Mouse (Mus musculus) MEL (cell line): Measurements from ENCODE around the gene Chd1. TPM values are rescaled to one million over a fixed set of nuclear protein-coding genes. Genes with fewer than 3 reads are reported as not detected.
A peak's percentile ranks its signal among the peaks of the same experiment; 100 is the strongest.
"Not testable (repeated sequence)": the region's sequence is repeated elsewhere in the genome, so short reads cannot be mapped to it uniquely, and the experiment has no call there.

ENCODE experiments used
- DNase-seq: peaks from one replicate; pipeline ENCODE4 v3.0.0; 2011; ENCODE audit warnings: low read depth, low spot score
- H3K27ac ChIP-seq: 2 replicates; pipeline ENCODE4 v1.5.1; 2012; ENCODE audit warnings: low read depth, mild to moderate bottlenecking, control low read depth, low read length, moderate library complexity; ENCODE audit not compliant: control insufficient read depth
- H3K27me3 ChIP-seq, 2 experiments: fragments of 150-350 bp in 1 of 2; sonication (generic) in 1 of 2; 2 replicates each; pipeline ENCODE4 v1.6.1; 2012; ENCODE audit warnings: low read length in 2 of 2, mild to moderate bottlenecking in 2 of 2, improper control_type of control experiment in 1 of 2, moderate library complexity in 1 of 2; ENCODE audit not compliant: insufficient read depth in 2 of 2, control insufficient read depth in 1 of 2
- H3K36me3 ChIP-seq, 2 experiments: 2 replicates each; pipeline ENCODE4 v1.6.1; 2012 to 2014; ENCODE audit warnings: low read length in 2 of 2, improper control_type of control experiment in 1 of 2, inconsistent platforms in 1 of 2, mild to moderate bottlenecking in 1 of 2; ENCODE audit not compliant: insufficient read depth in 2 of 2, control insufficient read depth in 1 of 2
- H3K4me1 ChIP-seq, 2 experiments: fragments of 150-350 bp in 1 of 2; sonication (generic) in 1 of 2; 2 replicates each; pipeline ENCODE4 v1.6.1; 2012; ENCODE audit warnings: low read length in 2 of 2, improper control_type of control experiment in 1 of 2, mild to moderate bottlenecking in 1 of 2; ENCODE audit not compliant: insufficient read depth in 2 of 2, control insufficient read depth in 1 of 2
- H3K4me3 ChIP-seq, 2 experiments: fragments of 150-350 bp in 1 of 2; sonication (generic) in 1 of 2; 2 replicates each; pipeline ENCODE4 v1.5.1; 2012; ENCODE audit warnings: low read depth in 2 of 2, low read length in 2 of 2, mild to moderate bottlenecking in 2 of 2, moderate library complexity in 2 of 2, control low read depth in 1 of 2, improper control_type of control experiment in 1 of 2; ENCODE audit not compliant: control insufficient read depth in 1 of 2, insufficient read depth in 1 of 2
- H3K79me2 ChIP-seq: 2 replicates; pipeline ENCODE4 v1.6.1; 2012; ENCODE audit warnings: mild to moderate bottlenecking, low read length, moderate library complexity; ENCODE audit not compliant: control insufficient read depth, poor library complexity, insufficient read depth
- H3K9ac ChIP-seq: 2 replicates; pipeline ENCODE4 v1.6.1; 2012; ENCODE audit warnings: low read depth, mild to moderate bottlenecking, control low read depth, low read length, moderate library complexity; ENCODE audit not compliant: control insufficient read depth, poor library complexity, severe bottlenecking
- H3K9me3 ChIP-seq: fragments of 150-350 bp; sonication (generic); replicated peaks from 2 replicates; pipeline ENCODE4 v1.6.1; 2012; ENCODE audit warnings: mild to moderate bottlenecking, low read length, improper control_type of control experiment, moderate library complexity; ENCODE audit not compliant: insufficient read depth
- BHLHE40 ChIP-seq: IDR thresholded peaks from 2 replicates; pipeline ENCODE4 v1.6.1; 2012; ENCODE audit warnings: low read depth, mild to moderate bottlenecking, inconsistent platforms, low read length, improper control_type of control experiment, borderline replicate concordance
- CTCF ChIP-seq, 3 experiments: IDR thresholded peaks in 2 of 3; conservative IDR thresholded peaks in 1 of 3; 2 replicates each; pipeline ENCODE4 v1.5.1; 2011 to 2012; ENCODE audit warnings: low read length in 3 of 3, low read depth in 2 of 3, mild to moderate bottlenecking in 2 of 3, improper control_type of control experiment in 1 of 3, inconsistent platforms in 1 of 3, mixed read lengths in 1 of 3, moderate library complexity in 1 of 3; ENCODE audit not compliant: control insufficient read depth in 1 of 3, insufficient read depth in 1 of 3, poor library complexity in 1 of 3, severe bottlenecking in 1 of 3
- E2F4 ChIP-seq: IDR thresholded peaks from 2 replicates; pipeline ENCODE4 v1.6.1; 2011; ENCODE audit warnings: low read depth, low read length, improper control_type of control experiment, borderline replicate concordance
- EP300 ChIP-seq, 2 experiments: IDR thresholded peaks; 2 replicates each; pipeline ENCODE4 v1.6.1; 2011; ENCODE audit warnings: improper control_type of control experiment in 2 of 2, low read length in 2 of 2, low read depth in 1 of 2, mild to moderate bottlenecking in 1 of 2
- ETS1 ChIP-seq: IDR thresholded peaks from 2 replicates; pipeline ENCODE4 v1.6.1; 2012; ENCODE audit warnings: low read depth, mild to moderate bottlenecking, inconsistent platforms, low read length, improper control_type of control experiment, moderate library complexity
- GATA1 ChIP-seq: IDR thresholded peaks from 2 replicates; pipeline ENCODE4 v1.6.1; 2011; ENCODE audit warnings: low read depth, low read length, improper control_type of control experiment
- MAZ ChIP-seq: IDR thresholded peaks from 2 replicates; pipeline ENCODE4 v1.6.1; 2012; ENCODE audit warnings: low read depth, mild to moderate bottlenecking, inconsistent platforms, low read length, improper control_type of control experiment
- NELFE ChIP-seq: IDR thresholded peaks from 2 replicates; pipeline ENCODE4 v1.6.1; 2011; ENCODE audit warnings: low read depth, low read length, improper control_type of control experiment
- NRF1 ChIP-seq: IDR thresholded peaks from 2 replicates; pipeline ENCODE4 v1.6.1; 2014; ENCODE audit warnings: low read depth, mild to moderate bottlenecking, inconsistent platforms, low read length, improper control_type of control experiment, moderate library complexity; ENCODE audit not compliant: poor library complexity, insufficient read depth, severe bottlenecking
- POLR2AphosphoS2 ChIP-seq: IDR thresholded peaks from 2 replicates; pipeline ENCODE4 v1.6.1; 2011; ENCODE audit warnings: low read length, improper control_type of control experiment
- SIN3A ChIP-seq: IDR thresholded peaks from 2 replicates; pipeline ENCODE4 v1.6.1; 2012; ENCODE audit warnings: low read length, improper control_type of control experiment, inconsistent platforms
- SMC3 ChIP-seq: IDR thresholded peaks from 2 replicates; pipeline ENCODE4 v1.6.1; 2011; ENCODE audit warnings: low read depth, low read length, improper control_type of control experiment
- TAL1 ChIP-seq: IDR thresholded peaks from 2 replicates; pipeline ENCODE4 v1.6.1; 2012; ENCODE audit warnings: mild to moderate bottlenecking, inconsistent platforms, low read length, moderate library complexity, mixed read lengths
- UBTF ChIP-seq: IDR thresholded peaks from 2 replicates; pipeline ENCODE4 v1.6.1; 2012; ENCODE audit warnings: low read depth, mild to moderate bottlenecking, inconsistent platforms, low read length, improper control_type of control experiment, moderate library complexity, borderline replicate concordance; ENCODE audit not compliant: insufficient read depth
- ZC3H11A ChIP-seq: IDR thresholded peaks from 2 replicates; pipeline ENCODE4 v1.6.1; 2012; ENCODE audit warnings: low read depth, mild to moderate bottlenecking, inconsistent platforms, low read length, improper control_type of control experiment
- ZMIZ1 ChIP-seq: IDR thresholded peaks from 2 replicates; pipeline ENCODE4 v1.6.1; 2012; ENCODE audit warnings: low read depth, mild to moderate bottlenecking, inconsistent platforms, low read length, improper control_type of control experiment, moderate library complexity
- polyA plus RNA-seq, 2 experiments: library from polyadenylated mRNA; stranded (reverse) in 1 of 2; unstranded in 1 of 2; fragments of >175 nt in 1 of 2; fragments of >200 nt in 1 of 2; gene quantifications; 2 replicates each; pipeline versions ENCODE4 v1.2.1 to v1.2.4; 2012; ENCODE audit warnings: low replicate concordance in 2 of 2, low read depth in 1 of 2; ENCODE audit not compliant: insufficient read length in 2 of 2, insufficient read depth in 1 of 2, missing spikeins in 1 of 2
- total RNA-seq: library from RNA; depleted of rRNA; stranded (reverse); fragments of 300-350 nt; gene quantifications from 2 replicates; pipeline ENCODE4 v1.2.3, GENCODE M21; 2012

Chd1 gene
- total and polyA plus RNA-seq, 3 experiments = 31.1 to 164 (median 48.8) TPM

GRCm38 (mm10) chr17:15723291-15723690, 18.5 kb downstream of the Chd1 start:
- Histone ChIP-seq H3K9me3 (no peaks in the 10 kb centered on the region; the same call in 1 of the 2 replicates), H3K27me3 (no peaks in the 10 kb centered on the region), H3K36me3 (peaks cover 10 to 39% of the 10 kb centered on the region in 2 experiments), H3K79me2 (peaks cover 20% of the 10 kb centered on the region), H3K27ac (no peak overlapping the region), H3K4me1 (peaks cover 0 to 5% of the 10 kb centered on the region in 2 experiments; a peak in 2 of 4 replicates), H3K9ac (no peak overlapping the region), H3K4me3 (no peak overlapping the region)
- DNase-seq = peak; percentile 28
- TF ChIP-seq EP300 (IDR thresholded peaks at IDR 0.05; ENCODE audit: low read depth in 1 of 2, low read length in 2 of 2) (0 out of 4 replicates have a peak, but pooled peaks of 1 of the 2 experiments have one; percentile 24), E2F4 (no peak), UBTF (no peak), NRF1 (no peak), POLR2AphosphoS2 (no peak), ETS1 (peak; percentile 67), ZMIZ1 (no peak), NELFE (no peak), MAZ (no peak), BHLHE40 (no peak), ZC3H11A (no peak), TAL1 (no peak), SIN3A (peak; percentile 66), CTCF (IDR thresholded peaks at IDR 0.05 in 2 of 3, conservative IDR thresholded peaks at IDR 0.05 in 1 of 3; ENCODE audit: control insufficient read depth in 1 of 3, insufficient read depth in 1 of 3, low read depth in 2 of 3, low read length in 3 of 3, poor library complexity in 1 of 3, severe bottlenecking in 1 of 3) (no peak), GATA1 (peak; percentile 36; the same call in 1 of the 2 replicates)

- peak; percentile 55 for DNase-seq
- not testable (repeated sequence) for H3K9me3 ChIP-seq, H3K27me3 ChIP-seq, H3K9ac ChIP-seq, H3K4me3 ChIP-seq, H3K4me1 ChIP-seq, H3K27ac ChIP-seq
- Histone ChIP-seq H3K36me3 (peaks cover 10 to 41% of the 10 kb centered on the region in 2 experiments), H3K79me2 (peaks cover 15% of the 10 kb centered on the region)
- TF ChIP-seq CTCF (IDR thresholded peaks at IDR 0.05 in 2 of 3, conservative IDR thresholded peaks at IDR 0.05 in 1 of 3; ENCODE audit: control insufficient read depth in 1 of 3, insufficient read depth in 1 of 3, low read depth in 2 of 3, low read length in 3 of 3, poor library complexity in 1 of 3, severe bottlenecking in 1 of 3) (peak in 1 of 3 experiments; percentile 32; a peak in 2 of 6 replicates), SMC3 (peak; percentile 21)
Observed at GRCm38 (mm10) chr17:15723866-15724475, 19.2 kb downstream of the Chd1 start.
